Mouse (Mus musculus) left cerebral cortex, postnatal 4 days (tissue): ENCODE data around the gene Glt1d1. TPM values are rescaled to one million over a fixed set of nuclear protein-coding genes. Genes with fewer than 3 reads are reported as not detected.
A peak's percentile ranks its signal among the peaks of the same experiment; 100 is the strongest.

Experiments
- DNase-seq: peaks from one replicate; pipeline ENCODE4 v3.0.0-alpha.2; 2022
- intact Hi-C: fragments of 180-260 bp; cut with DNase I; formaldehyde crosslinking; loops from one replicate; pipeline ENCODE4 v1.15.1; 2025
- total RNA-seq, 2 experiments: library from RNA; stranded (reverse); gene quantifications; 2 replicates each; pipeline ENCODE4 v1.2.3; 2021

The Glt1d1 gene
- total RNA-seq, 2 experiments from 2014 or later, result 15.4 to 18.5 TPM

DNA sequence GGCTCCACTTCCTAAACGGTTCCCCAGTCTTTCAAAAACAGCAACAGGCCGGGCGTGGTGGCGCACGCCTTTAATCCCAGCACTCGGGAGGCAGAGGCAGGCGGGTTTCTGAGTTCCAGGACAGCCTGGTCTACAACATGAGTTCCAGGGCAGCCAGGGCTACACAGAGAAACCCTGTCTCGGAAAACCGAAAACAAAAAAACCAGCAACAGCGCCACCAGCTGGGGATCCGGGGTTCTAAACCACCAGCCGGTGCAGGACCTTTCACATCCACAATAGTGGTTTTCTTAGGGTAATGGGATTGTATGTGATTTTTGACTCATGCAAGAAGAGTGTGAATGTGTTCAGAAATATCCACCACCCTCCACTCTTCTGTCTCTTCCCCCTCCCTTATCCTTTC is 4.8 kb upstream of the Glt1d1 start:
- intact Hi-C loops, result no loop called here
- DNase-seq, result no peak

DNA sequence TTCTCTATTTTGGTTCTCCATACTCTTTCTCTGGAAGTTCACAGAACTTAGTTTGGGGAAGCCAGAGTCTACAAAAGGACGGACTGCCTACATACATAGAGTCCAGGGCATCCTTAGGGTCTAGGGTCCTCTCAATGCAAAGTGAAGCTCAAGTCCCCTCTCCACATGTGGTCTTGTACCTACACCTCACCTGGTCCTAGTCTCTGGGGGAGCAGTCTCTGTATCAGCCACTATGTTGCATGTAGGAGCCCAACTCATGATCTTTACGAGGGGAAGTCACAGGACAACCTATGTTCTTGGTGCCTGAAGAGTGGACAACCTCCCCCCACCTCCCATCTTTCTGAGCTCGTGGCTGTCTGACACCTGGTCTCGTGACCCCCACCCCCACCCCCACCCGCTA is 391 bp upstream of the Glt1d1 start:
- intact Hi-C loops, result no loop called here
- DNase-seq, result no peak

DNA sequence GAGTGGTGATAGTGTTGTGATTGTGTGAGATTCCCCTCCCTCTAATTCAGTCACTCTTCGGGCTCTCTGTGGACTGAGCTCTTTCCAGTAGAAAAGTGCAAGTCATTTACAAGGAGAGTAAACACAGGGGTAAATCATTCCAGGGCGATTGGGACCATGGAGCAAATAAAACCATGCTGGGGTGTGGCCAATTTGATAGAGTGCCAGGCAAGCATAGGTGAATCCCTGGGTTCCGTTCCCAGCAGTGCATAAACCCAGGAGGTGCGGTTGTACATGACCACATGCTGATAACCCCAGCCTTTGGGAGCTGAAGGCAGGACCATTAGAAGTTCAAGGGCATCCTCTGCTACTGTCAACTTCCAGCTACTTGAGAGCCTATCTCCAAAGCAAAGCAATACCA is 1.1 kb downstream of the Glt1d1 start:
- intact Hi-C loops, result no loop called here
- no peak for DNase-seq

DNA sequence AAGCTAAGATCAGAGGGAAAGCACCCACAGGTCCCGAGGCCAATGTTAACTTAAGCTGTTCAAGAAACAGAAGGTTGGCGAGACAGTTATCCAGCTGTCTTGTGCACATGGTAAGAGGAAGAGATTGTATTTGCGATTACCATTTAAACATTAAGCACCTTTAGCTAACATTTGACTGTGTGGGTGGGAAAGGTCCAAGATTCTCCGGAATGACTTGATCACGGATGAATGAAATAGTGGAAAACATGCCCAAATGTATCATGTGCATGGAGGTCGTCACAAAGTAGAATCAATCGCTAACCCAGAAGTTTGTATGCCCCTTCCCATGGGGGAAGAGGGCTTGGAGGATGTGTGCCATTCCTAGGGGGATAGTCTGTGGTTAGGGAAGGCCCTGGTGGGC is 1.6 kb downstream of the Glt1d1 start:
- no peak for DNase-seq
- intact Hi-C loops, result no loop called here

DNA sequence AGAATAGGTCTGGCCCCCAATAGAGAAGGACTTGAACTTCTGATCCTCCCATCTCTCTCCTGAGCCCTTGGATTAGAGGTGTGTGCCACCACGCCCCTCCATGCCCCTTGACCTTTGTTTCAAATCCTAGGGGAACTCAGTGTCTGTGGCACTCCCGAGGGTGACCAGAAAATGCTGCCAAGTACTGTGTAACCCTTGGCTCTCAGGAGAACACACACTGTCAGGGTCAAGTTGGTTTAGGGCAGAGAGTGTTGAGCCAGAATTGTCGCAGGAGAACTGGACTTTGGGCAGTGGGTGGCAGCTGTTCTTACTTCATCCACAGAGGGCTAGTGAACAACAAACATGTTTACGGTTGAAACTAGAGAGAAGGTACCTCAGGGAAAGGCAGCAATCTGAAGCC is 5.6 kb downstream of the Glt1d1 start:
- intact Hi-C loops, result no loop called here
- no peak for DNase-seq

DNA sequence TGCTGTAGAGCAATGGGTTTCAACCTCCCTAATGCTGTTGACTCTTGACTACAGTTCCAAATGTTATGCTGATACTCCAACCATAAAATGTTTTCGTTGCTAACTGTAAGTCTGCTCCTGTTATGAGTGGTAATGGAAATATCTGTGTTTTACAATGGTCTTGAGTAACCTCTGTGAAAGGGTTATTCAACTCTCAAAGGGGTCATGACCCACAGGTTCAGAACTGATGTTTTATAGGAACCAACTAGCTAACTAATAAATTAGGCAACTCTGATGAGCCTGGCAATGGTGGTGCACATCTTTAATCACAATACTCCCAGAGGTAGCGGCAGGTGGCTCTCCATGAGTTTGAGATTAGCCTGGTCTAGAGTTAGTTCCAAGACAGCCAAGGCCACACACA is 6.1 kb downstream of the Glt1d1 start:
- intact Hi-C loops, result no loop called here

DNA sequence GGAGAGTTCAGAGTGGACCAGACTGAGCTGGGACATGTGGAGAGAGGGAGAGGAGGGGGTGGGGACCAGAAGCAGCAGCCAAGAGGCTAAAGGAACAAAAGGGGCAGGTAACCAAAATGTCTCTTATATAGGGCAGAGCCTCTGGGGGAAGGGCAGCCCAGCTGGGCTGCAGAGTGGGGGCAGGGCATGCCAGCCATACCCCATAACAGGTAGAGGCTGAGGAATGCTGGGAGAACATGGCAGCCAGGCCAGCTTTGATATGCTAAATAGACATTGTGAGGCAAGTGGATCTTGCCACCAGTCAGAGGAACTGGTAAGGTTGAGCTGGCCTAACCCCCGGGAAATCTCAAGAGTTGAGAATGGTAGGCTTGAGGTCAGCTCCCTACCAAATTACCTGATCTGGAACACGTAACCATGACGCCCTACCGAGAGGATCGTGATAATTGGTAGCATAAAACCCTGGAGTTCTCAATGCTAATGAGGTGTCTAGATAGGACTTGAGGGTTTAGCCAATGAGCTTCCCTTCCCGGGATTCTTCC is 7.1 kb downstream of the Glt1d1 start:
- no peak for DNase-seq
- intact Hi-C loops, result no loop called here

More for the DNA sequence above, 6.1 kb downstream of the Glt1d1 start:
- no peak for DNase-seq

DNA sequence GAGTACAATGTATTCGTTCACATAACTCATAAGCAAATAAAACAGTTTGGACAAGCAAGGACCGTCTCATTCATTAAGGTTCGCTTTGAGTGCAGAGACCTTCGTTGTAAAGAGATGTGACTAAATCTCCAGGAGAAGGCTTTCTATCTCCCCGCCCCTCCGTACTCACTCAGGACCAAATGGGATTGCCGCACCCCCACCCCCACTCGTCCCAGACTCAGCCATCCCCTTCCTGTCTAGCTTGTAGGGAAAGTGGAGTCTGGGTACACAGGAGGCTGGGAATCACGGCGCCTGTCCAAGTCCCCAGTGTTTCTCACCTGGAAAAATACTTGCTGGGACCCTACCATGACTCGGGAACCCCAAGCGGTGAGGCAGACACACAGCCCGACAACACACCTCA is 7.6 kb downstream of the Glt1d1 start:
- intact Hi-C loops, result no loop called here
- DNase-seq, result no peak

DNA sequence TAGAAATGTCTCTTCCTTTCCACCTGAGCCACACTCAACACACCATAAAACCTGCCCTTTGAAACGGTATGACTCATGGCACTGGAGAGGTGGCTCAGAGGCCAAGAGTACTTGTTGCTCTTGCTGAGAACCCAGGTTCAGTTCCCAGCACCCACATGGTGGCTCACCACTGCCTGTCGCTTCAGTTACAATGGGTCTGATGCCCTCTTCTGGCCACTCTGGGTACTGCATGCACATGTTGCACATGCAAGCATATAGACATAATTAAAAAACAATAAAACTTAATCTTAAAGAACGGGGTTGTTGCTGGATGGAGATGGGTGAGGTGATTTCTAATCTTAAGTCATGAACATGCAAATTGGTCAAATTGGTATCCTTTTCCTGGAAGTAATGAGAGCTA is 8.3 kb downstream of the Glt1d1 start:
- intact Hi-C loops, result no loop called here
- DNase-seq, result no peak

DNA sequence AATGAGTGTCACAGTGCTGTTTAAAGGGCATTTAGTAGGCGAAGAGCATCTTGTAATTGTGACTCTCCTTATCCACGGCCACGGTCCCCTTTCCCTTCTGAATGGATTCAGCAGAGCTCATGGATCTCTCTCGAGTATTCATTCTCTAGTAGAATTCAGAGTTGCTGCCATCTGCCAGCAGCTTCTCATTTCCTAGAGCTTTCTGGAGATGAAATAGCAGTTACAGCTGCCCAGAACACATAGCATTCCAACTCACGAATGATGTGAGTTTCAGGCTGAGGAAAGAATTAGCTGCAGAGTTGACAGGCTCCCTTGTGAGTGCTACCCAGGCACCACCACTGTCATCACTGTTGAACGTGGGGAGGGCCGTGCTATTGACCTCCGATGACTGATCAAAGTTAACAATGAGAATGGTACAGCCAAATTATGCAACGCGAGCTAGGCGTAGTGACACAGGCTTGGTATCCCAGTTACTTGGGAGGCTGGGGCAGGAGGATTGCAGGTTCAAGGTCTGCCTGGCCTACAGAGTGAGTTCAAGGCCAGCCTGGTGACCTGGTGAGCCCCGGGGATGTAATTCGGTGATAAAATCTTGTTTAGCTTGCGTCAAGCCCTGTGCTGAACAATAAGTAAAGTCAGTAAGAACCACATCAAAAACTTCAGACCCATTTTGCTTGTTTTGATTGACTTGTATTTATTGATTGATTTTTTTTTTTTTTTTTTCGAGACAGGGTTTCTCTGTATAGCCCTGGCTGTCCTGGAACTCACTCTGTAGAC is 9.3 kb downstream of the Glt1d1 start:
- no peak for DNase-seq
- intact Hi-C loops, result no loop called here

DNA sequence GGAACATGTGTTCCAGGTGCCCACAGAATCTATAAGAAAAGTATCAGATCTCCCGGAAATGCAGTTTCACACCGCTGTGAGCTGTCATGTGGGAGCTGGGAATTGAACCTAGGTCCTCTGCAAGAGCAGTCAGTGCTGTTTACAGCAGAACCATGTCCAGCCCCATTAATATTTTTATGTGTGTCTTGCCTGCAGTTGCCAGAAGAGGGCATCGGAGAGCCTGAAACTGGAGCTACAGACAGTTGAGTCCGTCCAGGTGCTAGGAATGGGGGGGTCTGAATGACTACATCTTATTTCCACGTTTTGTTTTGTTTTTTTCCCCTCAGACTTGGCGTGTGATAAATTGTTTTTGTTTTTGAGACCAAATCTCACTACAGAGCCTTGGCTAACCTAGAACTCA is 16.0 kb downstream of the Glt1d1 start:
- intact Hi-C loops, result no loop called here
- DNase-seq, result peak; percentile 16

DNA sequence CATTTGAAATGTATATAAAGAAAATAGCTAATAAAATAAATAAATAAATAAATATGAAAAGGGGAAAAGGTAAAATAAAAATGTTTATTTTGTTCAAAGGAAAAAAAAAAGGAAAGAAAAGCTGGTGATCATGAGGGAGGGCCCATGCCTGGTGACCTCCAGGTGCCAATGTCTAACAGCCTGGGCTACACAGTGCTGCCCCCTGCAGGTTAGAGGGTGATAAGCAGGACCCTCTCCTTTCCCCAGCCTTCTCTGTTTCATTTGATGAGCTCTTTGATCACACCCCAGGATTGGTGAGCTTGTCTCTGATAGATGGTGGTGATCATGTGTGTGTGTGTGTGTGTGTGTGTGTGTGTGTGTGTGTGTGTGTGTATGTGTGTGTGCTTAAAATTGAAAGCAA is 17.0 kb downstream of the Glt1d1 start:
- peak; percentile 21 for DNase-seq
- intact Hi-C loops, result no loop called here

DNA sequence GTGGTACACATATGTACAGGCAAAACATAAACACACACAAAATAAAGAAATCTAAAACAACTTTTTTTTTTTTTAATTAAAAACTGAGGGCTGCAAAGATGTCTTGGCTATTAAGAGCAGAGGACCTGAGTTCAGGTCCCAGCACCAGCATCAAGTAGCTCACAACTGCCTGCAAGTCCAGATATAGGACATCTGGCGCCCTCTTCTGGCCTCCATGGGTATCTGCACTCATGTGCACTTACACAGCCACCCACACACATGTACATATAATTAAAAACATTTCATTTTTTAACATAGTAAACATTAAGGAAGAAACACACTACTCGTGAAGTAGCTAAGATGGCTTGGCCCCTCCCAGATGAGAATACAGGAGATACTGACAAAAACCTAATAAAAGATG is 26.2 kb downstream of the Glt1d1 start:
- no peak for DNase-seq
- intact Hi-C loops, result no loop called here

DNA sequence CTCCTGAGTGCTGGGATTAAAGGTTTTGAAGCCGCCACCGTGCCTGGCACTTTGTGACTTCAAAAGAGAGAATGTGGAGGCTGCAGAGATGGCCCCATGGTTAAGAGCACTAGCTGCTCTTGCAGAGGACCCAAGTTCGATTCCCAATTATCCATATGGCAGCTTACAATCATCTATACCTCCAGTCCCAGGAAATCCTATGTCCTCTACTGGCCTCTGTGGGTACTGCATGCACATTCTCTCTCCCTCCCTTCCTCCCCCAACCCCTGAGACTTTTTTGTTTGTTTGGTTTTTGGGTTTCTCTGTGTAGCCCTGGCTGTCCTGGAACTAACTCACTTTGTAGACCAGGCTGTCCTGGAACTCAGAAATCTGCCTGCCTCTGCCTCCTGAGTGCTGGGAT is 27.2 kb downstream of the Glt1d1 start:
- intact Hi-C loops, result no loop called here
- DNase-seq, result no peak

DNA sequence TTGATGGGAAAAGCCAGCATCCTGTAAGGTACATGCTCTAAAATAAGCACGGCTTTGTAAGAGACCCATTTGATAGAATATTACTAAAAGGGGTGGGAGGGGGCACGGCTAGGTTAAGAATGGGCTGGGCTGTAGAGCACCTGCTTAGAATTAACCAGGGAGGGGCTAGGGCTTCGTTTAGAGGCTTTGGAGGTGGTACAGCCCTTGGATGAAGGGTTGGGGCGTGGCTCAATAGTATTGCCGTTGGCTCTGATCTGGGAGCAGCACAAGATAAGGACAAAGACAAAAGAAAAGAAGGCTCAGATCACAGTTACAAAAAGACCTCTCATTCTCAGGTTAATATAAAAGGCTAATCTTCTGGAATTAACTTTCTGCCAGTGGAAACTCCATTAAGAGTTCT is 28.2 kb downstream of the Glt1d1 start:
- no peak for DNase-seq
- intact Hi-C loops, result no loop called here

DNA sequence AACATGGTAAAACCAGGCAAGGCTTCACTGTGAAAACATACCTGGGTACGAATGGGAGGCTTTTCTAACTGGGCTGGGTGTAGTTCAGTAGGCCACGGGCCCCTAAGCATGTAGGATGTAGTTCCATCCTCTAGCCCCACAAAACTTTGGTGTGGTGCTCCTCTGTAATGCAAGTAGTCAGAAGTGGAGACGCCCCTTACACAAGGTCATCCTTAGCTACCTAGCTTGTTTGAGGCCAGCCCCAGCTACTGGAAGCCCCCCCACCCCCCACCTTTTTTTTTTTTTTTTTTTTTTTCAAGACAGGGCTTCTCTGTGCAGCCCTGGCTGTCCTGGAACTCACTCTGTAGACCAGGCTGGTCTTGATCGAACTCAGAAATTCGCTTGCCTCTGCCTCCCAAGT is 28.9 kb downstream of the Glt1d1 start:
- intact Hi-C loops, result no loop called here
- DNase-seq, result no peak

DNA sequence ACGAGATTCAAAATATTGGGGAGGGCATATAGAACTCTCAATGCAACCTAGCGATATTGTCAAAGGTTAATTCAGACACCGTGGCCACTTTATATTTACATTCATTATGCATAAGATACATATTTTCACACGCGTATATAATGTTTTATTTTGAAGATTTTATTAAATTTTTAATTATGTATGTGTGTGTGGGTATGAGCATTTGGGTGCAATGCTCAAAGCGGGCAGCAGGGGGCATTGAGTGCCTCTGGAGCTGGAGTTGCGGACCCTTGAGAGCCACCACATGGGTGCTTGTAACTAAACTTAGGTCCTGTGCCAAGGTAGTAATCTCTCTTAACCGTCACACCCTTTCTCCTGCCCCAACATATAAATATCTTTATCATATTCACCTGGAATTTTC is 41.9 kb downstream of the Glt1d1 start:
- intact Hi-C loops, result no loop called here
- no peak for DNase-seq

DNA sequence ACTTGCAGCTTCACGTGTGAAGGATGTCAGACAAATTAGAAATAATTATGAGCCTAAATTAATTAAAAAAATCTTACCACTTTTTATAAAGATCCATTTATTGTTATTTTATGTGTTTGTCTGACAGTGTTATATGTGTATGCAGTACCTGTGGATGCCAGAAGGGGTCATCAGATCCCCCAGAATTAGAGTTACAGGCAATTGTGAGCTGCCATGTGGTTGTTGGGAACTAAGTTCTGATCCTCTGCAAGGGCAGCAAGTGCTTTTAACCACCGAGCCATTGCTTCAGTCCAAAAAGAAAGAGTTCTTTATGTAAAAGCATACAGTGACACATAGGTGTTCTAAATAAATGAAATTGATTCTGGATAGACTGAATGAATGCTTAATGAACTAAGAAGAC is 45.5 kb downstream of the Glt1d1 start:
- intact Hi-C loops, result no loop called here
- DNase-seq, result no peak

DNA sequence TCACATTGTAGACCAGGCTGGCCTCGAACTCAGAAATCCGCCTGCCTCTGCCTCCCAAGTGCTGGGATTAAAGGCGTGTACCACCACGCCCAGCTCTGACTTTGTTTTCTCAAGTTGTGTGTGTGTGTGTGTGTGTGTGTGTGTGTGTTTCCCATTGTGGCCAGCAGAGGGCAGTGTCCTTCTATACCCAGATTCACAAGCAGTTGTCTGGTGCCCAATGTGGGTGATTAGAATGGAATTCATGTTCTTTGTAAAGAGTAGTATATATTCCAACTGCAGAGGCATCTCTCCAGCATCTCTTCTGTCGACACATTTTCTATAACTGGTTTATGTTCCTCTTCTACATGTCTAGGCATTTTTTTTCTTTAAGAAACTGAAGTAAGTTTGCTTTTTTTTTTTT is 46.4 kb downstream of the Glt1d1 start:
- intact Hi-C loops, result no loop called here
- DNase-seq, result no peak

DNA sequence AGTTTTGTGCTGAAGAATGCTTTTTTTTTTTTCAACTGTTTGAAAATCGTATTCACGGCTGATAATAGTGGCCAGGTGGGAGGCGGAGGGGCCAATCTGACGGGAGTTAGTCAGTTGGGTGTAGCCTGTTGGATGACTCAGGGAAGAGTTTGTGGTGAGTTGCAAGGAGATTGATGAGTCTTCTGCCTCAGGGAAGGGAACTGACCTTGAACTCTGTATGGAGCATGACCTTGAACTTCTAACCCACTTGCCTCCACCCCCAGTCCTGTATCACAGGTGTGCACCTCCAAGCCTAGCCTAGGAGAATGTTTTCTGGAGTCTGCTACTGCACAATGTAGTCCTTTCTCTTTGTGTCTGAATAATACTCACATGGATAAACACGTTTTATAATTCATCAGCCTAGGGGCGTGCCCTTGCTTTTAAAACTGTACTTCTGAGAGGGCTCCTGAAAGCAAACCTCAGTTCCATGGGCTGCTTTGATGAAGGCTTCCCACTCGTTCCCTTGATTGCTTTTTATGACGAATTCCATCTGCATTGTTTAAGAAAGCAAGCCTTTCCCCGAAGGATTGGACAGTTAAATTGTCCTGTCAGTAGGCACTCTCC is 56.6 kb downstream of the Glt1d1 start:
- DNase-seq, result no peak
- intact Hi-C loops, result no loop called here

DNA sequence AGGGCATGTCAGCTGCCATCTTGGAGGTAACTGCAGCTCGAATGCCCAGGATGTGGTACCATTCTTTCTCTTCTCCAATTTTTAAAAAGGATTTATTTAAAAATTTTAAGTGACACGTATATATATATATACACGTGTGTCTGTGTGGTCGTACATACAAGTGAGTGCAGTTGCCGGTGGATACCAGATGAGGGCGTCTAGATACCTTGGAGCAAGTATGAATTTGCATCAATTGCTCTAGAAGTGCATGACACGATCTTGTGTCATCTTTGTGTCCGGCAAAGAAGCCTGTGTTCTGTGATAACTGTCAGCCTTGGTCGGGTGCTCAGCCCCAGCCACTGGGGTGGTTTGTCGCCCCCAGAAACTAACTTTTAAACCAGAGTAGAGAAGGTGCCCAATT is 59.0 kb downstream of the Glt1d1 start:
- intact Hi-C loops, result no loop called here
- no peak for DNase-seq

DNA sequence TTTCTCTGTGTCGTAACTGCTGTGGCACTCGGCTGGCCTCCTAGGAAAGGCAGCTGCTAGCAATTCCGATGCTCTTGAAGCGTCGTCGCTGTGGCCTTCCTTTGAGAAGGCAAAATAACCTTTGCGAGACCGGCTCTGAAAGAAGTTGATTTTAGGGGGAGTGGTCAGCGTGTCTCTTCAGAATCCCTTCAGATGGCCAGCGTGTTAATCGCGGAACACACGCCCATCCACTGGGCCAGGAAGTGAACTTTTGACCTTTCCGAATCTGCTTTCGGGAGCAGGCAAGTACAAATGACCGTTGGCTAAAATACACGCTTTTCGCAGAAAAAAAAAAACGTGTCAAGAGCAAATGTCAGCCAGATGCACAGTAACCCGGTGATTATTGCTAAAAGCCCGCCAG is 59.5 kb downstream of the Glt1d1 start:
- intact Hi-C loops, result no loop called here

DNA sequence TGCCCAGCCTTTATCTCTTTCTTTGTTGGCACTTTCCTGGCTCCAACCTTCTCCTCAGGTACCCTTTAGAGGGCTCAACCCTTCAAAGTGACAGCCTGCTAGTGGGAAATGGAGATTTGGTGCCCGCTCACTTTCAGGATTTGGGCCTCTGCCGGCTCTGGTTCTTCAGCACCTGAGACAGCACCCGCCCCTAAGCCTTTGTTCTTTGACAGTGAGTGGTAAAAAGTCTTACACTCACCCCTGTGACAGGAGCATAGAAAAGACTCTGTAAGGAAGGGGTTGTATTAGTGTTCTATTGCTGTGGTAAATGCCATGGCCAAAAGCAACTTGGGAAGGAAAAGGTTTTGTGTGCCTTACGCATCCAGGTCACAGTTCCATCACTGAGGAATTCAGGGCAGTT is 63.8 kb downstream of the Glt1d1 start:
- no peak for DNase-seq
- intact Hi-C loops, result no loop called here

More for the DNA sequence above, 59.5 kb downstream of the Glt1d1 start:
- DNase-seq, result no peak
